Mouse (Mus musculus): Measurements from ENCODE around the gene Ank3.

GRCm38 (mm10) chr10:69706851-69707788 is 308.5 kb downstream of the Ank3 start:
- no peak for TF ChIP-seq CTCF (IDR thresholded peaks at IDR 0.05; ENCODE audit: low read depth)
- no peak for TF ChIP-seq EP300 (IDR thresholded peaks at IDR 0.05; ENCODE audit: low read depth)
